Mouse (Mus musculus) ovary, adult 2 months (tissue): Measurements from ENCODE around the gene Fitm2. TPM values are rescaled to one million over a fixed set of nuclear protein-coding genes. Genes with fewer than 3 reads are reported as not detected.

Source experiments
- polyA plus RNA-seq: library from polyadenylated mRNA; depleted of rRNA; stranded (reverse); fragments of >200 nt; gene quantifications from 2 replicates; pipeline ENCODE4 v1.2.3, GENCODE M21; 2012; rRNA removed

Fitm2 gene
- 16.3 and 18.7 TPM in 2 replicates for polyA plus RNA-seq

DNA sequence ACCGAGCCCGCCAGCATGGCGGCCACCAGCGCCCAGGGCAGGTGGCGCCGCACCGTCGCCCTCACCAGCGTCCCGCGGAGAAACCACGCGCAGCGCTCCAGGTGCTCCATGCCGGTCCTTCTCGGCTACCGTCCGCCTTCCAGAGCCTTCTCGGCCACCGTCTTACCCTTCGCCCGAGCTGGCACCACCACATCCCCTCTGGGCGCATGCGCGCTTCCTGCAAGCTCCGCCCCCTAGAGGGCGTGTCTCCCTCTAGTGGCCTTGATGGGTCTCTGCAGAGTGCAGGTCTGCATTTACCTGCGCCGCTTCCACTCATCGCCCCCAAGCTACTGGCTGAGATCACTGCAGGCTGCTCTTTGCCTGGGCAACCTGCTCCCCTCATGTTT lies at the start of gene Fitm2:
TSS of gene Fitm2 (minus strand) at position 164 of the 386 bp plus-strand sequence.

DNA sequence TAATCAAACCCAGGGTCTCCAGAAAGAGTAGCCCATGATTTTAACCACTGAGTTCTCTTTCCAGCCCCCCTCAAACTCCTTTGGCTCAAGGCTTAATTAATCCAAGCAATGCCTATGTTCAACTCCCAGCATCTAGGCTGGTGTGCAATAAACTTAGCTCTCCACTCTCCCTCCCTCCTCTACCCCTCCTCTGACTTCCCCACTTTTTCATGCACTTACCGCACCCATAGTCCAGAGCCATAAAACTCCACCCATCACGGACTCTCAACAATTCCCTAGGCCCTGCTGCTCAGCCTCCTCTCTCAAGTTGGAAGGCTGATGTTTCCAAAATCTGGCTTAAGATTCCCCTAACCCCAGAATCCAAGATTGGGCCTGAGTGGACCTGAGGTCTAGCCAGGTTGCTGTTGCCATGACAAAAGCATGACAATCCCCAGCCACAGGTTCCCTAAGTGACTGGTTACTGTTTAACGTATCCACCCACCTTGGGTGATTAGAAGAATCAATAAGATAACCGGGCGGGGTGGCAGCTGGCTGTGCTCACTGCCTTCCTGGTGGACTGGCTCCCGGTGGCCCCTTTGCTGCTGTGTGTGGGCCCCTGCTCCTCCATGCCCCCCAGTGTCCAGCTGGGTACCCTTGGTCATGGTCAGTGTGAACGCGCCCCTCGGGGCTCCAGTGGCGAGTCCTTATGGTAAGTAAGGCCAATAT lies 34.0 kb upstream of the Fitm2 start, which contains the start of gene Hnf4a:
TSS of gene Hnf4a (plus strand) at position 509 of the 705 bp plus-strand sequence.

GRCm38 (mm10) chr2:163492018-163492417 lies 19.6 kb upstream of the Fitm2 start, which contains the start of gene R3hdml:
TSS of gene R3hdml (plus strand) at chr2:163492318.

DNA sequence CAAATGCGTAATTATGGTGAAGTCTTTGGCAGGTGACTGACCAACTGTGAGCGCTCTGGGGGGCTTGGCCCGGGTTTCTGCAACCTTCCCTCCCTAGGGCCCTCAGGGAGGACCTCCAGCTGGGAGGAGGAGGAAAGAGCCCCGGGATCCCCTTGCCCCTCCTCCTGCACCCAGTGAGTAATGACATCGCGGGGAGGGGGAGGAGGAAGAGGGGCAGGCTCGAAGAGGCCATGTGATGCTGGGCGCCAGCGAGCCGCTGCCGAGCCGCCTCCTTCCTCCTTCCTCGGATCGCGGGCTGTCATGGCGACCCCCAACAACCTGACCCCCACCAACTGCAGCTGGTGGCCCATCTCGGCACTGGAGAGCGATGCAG lies 34.2 kb downstream of the Fitm2 start, which contains the start of gene Gdap1l1:
TSS of gene Gdap1l1 (plus strand) at position 231 of the 373 bp plus-strand sequence.

DNA sequence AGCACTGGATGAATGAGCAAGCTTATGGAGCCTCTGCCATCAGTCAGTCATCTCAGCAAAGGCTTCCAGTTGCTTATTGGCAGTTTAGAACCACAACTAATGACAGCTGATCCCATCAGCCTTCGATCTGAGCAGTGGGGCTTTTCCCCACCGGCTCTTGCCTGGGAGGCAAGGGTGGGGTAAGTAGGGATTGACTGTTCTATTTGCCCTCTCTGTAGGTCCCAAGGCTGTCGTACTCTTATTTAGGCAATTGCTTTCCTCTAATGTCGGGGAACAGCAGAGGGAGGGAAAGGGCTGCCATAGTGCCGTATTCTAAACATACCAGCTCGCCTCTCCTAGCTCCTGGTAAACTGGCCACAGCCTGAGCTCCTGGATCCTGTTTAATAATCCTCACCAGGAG lies 47.8 kb downstream of the Fitm2 start, which contains the start of gene Oser1:
TSS of gene Oser1 (minus strand) at position 101 of the 400 bp plus-strand sequence.

Other genes with a start within 250 kb of the Fitm2 start
- 61.7 and 96.2 TPM in 2 replicates for gene Jph2, start 74.6 kb downstream of the Fitm2 start, polyA plus RNA-seq
- gene Oser1, start 47.9 kb downstream of the Fitm2 start, polyA plus RNA-seq, result 12.2 and 17.4 TPM in 2 replicates
- gene Gdap1l1, start 34.2 kb downstream of the Fitm2 start, polyA plus RNA-seq, result 4.2 and 6.4 TPM in 2 replicates
- 1.5 and 1.8 TPM in 2 replicates for gene R3hdml, start 19.7 kb upstream of the Fitm2 start, polyA plus RNA-seq
- gene Hnf4a, start 34.2 kb upstream of the Fitm2 start, polyA plus RNA-seq, result 1.7 and 1.9 TPM in 2 replicates
- 28.1 and 30.3 TPM in 2 replicates for gene Ttpal, start 129.7 kb upstream of the Fitm2 start, polyA plus RNA-seq
- gene Serinc3, start 172.5 kb upstream of the Fitm2 start, polyA plus RNA-seq, result 418 and 494 TPM in 2 replicates
- gene Pkig, start 185.8 kb upstream of the Fitm2 start, polyA plus RNA-seq, result 131 and 142 TPM in 2 replicates